Mouse (Mus musculus) T-helper 17 cell (primary cell): ENCODE measurements at regions not wholly inside any gene's neighbourhood (a gene's known extent, or its start where the extent isn't known, plus 50 kb on each side); places are given as distances from the start of the nearest gene placed in this dataset.

ENCODE experiments used
- in situ Hi-C, 2 experiments: fragments of 300-600 bp; cut with MboI, MseI; formaldehyde crosslinking; loops; 1 replicate in 1 of 2; 2 replicates in 1 of 2; pipeline ENCODE4 v1.15.1; 2025; ENCODE audit warnings: high pct_unique_total_duplicates in 2 of 2

GRCm38 (mm10) chr14:81456396-81456795 lies 1472.5 kb downstream of the Olfm4 start:
- in situ Hi-C loops, result no loop called here

- in situ Hi-C loops, result loop anchor here in 1 of 2 experiments (5.0 kb wide), 1 partner anchor 48 kb away; no protein-coding TSS in a partner anchor
Measured at GRCm38 (mm10) chr14:81479261-81479660, 1495.4 kb downstream of the Olfm4 start.

- in situ Hi-C loops, result no loop called here
Measured at GRCm38 (mm10) chr14:81483594-81483993, 1499.7 kb downstream of the Olfm4 start.

GRCm38 (mm10) chr14:81508934-81509333 lies 1525.1 kb downstream of the Olfm4 start:
- in situ Hi-C loops, result loop anchor here in 1 of 2 experiments (10.0 kb wide), 1 partner anchor 1384 kb away; no protein-coding TSS in a partner anchor
